Mouse (Mus musculus) layer of hippocampus, adult 9-10 months (tissue): Measurements from ENCODE around the gene Ddost.

Experiments
- DNase-seq: peaks from one replicate; pipeline ENCODE4 v3.0.0; 2022; ENCODE audit warnings: low spot score

Ddost gene

DNA sequence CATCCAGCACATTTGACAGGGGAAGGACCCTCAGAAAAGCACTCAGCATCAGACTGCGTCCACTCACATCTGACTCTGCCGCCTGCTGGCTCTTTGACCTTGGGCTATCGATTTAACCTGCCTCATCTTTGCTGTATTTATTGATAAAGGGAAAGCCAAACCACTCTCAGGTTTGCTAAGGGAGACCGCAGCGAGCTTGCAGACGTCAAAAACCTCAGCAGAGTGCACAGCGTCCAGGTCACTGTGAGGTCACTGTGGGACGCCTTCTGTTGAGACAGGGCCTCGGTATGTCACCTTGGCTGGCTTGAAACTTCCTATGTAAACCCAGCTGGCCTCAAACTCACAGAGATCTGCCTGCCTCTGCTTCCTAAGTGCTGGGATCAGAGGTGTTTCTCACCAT, 32.8 kb downstream of the Ddost start:
- DNase-seq = no peak

DNA sequence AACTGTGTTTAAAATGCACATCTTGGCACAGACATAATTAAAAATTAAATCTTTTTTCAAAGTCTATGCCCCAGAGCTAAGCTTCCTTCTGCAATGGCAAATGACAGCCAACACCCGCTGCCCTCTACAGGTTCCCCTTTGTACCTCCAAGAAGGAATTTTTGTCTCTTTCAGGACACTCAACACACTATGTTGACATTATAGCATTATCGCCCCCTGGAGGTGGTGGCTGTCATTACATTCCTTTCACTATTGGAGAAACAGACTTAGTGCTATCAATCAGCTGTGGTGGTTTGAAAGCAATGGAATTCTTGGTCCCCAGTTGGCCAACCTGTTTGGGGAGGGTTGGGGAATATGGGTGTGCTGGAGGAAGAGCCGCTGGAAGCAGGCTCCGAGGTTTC, 35.4 kb downstream of the Ddost start:
- no peak for DNase-seq

DNA sequence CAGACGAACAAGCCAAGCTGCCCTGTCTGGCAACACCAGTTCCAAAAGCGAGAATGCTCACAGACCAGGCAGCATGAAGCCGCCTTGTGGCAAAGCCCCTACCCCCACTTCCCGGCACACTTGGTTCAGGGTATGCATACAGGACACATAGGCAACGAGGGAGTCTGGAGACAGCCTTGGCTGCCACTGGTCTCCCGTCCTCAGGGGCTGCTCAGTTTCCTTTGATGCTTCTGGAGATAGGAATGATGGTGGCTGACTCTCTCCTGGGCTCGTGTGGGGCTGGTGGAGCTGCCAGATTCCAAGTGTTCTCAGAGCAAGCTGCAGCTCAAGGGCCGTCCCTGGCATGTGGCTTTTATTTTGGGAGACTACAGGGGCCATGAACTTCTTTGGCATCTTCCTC, 36.9 kb downstream of the Ddost start:
- no peak for DNase-seq

DNA sequence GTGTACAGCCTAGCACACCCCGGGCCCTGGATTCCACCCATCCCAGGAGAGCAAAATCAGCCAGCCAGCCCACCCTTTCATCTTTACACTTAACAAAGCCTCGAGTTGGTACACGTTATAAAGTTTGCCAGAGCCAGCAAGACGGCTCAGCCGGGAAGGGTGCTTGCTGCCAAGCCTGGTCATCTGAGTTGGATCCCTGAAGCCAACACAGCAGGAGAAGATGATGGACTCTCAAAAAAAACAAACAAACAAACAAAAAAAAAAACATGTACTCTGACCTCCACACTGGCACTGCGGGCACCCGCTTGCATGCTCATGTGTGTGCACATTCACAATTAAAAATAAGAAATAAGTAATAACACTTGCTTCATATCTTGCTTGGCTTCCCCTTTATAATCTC, 37.5 kb downstream of the Ddost start:
- no peak for DNase-seq

DNA sequence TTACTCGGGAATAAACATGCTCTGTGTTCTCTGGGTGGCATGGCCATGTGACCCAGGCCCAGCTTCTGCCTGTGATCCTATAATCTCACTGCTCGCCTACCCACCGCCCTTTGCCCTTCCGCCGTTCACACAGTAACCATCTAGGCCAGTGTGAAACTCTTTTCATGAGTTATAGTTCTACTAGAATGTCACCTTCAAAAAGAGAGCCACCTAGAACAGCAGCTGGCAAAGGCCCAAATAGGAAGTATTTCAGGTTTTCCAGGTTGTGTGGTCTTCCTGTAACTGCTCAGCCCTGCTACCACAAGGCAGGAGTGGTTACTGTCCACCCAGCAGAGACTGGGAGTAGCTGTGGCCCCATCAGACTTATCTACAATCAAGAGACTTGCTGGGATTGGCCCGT, 38.2 kb downstream of the Ddost start:
- DNase-seq = no peak

DNA sequence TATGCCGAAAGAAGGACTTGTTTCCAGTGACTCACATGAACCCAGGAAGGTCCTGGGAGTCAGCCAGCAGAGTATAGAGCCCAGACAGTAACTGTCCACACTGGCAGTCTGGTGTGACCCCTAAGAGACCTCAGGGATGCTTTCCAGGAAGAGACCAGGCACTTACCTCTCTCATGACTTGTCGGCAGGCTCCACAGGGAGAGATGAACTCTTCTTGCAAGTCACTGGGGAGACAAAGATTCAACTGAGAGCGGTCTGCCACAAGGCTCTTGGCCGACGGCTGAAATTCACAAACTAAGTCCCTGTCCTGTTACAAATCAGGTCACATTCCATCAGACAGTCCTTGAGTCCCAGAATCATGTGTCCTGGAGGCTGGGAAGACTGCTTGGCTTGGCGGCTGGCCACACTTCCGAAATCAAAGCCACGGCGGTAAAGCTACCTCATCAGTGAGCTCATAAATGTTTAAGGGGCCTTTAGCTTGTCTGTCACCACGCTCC, 38.9 kb downstream of the Ddost start:
- no peak for DNase-seq

DNA sequence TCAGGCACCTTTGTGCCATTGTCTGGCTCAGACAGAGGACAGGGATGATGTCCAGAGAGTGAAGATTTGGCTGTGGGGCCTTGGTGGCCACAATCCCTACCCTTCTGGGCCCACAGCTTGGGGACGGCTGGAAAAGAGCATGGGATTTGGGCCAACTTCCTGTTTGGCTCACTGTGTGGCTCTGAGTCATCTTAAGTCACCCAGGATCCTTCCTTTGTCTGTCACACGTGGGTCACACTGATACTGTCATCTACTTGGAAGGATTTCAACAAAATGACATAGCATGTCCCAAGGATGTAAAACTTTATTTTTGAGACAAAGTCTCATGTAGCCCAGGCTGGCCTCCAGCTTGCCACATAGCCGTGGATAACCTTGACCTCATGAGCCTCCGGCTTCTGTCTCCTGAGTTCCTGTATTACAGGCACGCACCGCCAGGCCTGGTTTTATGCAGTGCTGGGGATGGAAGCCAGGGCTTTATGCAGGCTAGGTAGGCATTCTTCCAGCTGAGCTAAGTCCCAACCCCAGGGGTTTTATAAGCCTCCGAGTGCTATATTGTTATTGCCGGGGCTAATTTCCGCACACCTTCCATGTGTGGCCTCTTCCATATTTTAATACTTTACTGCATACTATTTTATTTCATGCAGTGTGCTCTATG, 40.5 kb downstream of the Ddost start:
- no peak for DNase-seq

DNA sequence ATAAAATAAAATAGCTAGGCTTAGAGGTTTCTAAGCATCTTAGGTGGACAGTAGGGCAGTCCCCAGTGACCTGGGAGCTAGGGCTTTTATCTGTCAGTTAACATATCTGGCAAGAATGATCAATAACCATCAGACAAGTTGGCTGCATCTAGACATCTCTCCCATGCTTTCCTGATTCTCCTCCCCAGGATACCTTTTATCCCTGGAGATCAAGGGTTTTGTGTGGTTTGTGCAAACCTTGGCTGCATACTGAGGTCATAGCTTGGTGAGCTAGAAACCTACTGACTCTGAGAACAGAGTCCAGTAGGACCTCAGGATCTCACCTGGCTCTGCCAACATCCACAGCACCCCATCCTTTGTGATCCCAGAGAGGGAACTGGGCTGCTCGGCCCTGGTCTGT, 42.8 kb downstream of the Ddost start:
- no peak for DNase-seq

DNA sequence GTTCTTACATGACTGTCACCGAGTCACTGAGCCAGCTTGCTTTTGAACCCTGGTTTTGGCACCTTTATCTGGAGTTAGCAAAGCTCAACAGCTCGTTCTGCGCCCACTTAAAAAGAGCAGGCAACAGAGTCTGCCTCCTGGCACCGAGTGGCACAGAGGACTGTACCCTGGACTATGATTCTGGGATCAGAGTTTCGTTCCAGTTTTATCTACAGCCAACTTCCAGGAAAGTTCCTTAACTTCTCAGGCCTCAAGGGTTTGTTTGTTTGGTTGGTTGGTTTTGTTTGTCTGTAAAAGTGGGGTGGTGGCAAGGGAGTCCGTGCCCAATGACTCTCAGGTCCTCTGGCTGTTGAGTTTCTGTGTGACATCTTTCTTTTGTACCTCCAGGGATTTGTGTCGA, 44.2 kb downstream of the Ddost start:
- DNase-seq = no peak

DNA sequence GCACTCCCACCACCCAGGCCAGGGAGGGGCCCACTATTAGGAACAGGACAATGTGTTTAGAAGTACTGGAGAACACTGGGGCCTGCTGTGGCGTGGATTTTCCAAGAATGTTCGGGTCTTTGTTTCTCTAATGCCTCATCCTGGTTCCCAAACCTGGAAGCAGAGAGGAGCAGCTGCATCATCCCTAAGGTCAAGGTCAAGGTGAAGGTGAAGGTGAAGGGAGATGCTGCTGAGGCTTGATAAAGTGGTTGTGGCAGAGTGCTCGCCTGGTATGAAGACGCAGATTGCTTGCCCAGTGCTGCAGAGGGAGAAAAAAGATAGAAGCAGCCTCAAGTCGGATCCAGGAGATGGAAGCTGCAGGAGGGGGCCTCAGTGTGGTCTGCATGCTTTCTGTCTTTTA, 47.3 kb downstream of the Ddost start:
- DNase-seq = no peak

DNA sequence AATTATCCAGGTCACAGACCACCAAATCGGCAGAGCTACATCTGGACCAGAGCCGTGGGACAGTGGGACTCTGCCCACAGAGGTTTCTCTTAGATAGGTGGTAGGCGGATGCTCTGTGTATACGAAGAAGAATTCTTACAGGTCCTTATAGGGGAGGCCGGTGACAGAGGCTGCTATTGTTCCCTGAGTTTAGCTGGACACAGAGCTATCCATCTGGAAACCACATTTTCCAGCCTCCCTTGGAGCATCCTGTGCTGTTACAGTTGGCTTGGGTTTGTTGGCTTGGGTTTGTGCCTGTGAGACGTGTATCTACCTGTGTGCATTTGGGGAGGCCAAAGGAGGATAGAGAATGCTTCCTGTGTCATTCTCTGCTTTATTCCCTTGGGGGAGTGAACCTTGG, 48.2 kb downstream of the Ddost start:
- DNase-seq = no peak

DNA sequence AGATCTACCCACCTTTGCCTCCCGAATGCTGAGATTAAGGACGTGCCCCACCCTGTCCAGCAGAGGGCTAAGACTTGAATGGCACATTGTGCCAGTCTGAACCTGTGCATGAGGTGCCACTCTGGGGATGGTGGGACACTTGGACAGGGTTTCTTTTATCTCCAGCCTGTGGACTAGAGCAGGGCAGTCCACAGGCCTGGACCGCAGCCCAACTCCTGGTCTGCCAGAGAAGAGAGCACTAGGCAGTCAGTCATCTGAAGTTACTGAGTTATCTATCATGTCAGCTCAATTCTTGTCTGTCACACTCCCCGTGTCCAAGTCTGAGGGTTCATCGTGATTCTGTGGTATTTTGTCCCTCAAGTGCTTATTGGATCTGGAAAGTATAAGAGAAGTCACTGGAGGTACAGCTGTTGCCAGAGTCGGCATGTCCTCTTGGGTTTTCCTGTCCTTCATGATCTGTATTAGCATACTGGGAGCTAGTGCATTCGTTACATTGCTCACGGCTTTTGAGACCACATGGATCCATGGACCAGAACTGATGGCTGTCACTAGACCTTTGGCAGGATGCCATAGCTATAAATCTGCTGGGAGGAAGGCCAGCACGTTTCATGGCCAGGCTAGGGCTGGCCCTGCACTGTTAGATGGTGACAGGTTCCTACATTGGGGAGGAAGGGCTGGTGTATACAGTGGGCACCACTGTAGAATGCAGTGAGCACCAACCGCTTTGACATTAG, 49.1 kb downstream of the Ddost start:
- DNase-seq = no peak

DNA sequence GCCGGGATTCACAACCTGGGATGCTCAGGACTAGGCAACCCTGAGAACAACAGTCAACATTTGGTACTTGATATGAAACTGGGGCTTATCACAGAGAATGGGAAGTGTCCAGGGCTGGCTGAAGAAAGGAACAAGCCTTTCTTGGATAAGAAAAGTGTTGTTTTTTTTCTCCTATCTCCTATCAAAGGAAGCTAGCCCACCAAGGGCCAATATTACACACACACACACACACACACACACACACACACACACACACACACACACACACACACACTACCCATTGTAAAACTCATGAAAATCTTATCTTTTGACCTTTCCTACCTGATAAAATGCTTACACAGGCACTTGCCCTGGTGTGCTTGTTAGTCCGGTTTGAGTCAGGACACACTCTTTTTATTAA, 51.0 kb downstream of the Ddost start:
- DNase-seq = no peak

DNA sequence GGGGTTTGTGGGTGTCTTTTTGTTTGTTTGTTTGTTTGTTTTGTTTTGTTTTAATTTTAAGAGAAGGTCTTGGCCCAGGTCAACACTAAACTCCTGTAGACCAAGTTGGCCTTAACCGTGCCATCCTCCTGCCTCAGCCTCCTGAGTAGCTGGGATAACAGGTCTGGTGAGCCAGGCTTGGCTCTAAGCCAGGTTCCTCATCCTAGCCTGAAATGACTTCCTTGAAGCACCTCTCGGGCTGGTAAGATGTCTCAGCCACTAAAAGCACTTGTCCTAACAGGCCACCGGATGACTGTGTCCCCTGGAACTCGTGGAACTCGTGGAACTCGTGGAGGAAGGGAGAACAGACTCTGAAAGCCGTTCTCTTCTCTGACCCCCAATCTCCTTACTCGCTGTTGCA, 51.6 kb downstream of the Ddost start:
- no peak for DNase-seq

DNA sequence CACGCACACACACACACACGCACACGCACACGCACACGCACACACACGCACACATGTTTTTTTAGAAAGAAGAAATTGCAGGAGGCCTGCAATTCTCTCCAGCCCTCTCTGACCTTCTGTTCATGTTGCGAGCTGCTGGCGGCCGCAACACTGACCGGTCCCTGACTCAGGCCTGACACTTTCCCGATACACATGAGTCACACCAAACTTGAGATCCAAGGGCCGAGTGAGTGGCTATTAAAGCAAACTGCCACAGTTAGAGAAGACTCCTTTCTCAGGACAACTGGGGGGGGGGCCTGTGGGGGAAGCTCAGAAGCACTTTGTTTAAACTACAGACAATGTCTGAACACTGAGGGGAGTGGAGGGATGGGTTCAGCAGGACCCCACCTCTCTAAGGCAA, 52.0 kb downstream of the Ddost start:
- DNase-seq = no peak

DNA sequence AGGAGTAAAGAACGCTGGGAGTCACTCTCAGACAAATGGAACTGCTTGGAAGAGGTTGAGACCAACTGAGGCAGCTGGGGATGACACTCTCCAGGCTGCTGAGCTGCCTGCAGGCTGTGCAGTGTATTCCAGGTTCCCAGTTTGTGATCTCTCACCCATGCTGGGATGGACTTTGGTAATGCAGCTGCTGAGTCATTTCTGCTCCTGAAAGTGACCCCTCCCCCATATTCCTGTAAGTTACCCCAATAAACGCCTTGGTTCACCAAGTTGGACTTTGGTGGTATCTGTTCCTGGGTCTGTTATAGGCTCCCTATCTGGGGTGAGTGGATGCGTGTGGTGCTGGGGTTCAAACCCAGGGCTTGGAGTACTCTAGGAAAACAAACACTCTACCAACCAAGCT, 53.6 kb downstream of the Ddost start:
- no peak for DNase-seq

DNA sequence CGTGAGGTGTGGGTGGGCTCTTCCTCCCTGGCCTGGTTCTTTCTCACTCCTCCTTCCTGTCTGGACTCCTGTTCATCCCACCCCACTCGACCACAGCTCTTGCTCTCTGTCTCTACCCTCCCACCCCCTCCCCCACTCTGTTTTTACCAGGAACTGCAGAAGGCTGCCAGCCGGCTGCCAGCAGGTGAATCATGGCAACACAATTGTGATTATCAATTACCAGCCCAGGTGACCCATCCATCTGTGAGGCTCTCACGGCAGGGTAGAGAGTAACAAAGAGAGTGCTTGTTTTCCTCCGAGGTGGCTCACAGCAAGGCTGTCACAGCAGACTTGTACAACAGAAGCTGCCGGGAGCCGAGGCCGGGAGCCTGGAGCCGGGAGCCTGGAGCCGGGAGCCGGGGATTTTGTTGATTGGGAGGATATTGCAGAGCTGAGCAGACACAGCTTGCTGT, 56.9 kb downstream of the Ddost start:
- no peak for DNase-seq
